Mouse (Mus musculus): ENCODE data around the gene Fam169b. TPM values are rescaled to one million over a fixed set of nuclear protein-coding genes. Genes with fewer than 3 reads are reported as not detected.

The Fam169b gene
- polyA plus RNA-seq, 1 experiment from 2014 or later = 1.2 TPM

- no peak for DNase-seq (ENCODE audit: low spot score)
- no peak overlapping the region for H3K27ac ChIP-seq
- 88% methylated on average over 16 of the region's 16 CpGs for WGBS
- peaks cover 32% of the 10 kb centered on the region for H3K4me1 ChIP-seq
- no peak overlapping the region for H3K4me3 ChIP-seq
- no peaks in the 10 kb centered on the region for H3K36me3 ChIP-seq
- no peaks in the 10 kb centered on the region for H3K27me3 ChIP-seq (ENCODE audit: low read depth, poor library complexity, severe bottlenecking)
- no peaks in the 10 kb centered on the region for H3K9me3 ChIP-seq (replicated peaks)
These were observed 44.6 kb downstream of the Fam169b start for GRCm38 (mm10) chr7:68318006-68318788.

- Histone ChIP-seq H3K9me3 (replicated peaks) (no peaks in the 10 kb centered on the region), H3K4me3 (no peak overlapping the region), H3K36me3 (no peaks in the 10 kb centered on the region), H3K27ac (no peak overlapping the region), H3K27me3 (ENCODE audit: low read depth, poor library complexity, severe bottlenecking) (no peaks in the 10 kb centered on the region), H3K4me1 (peaks cover 24% of the 10 kb centered on the region)
- WGBS = 70% methylated on average over 6 of the region's 6 CpGs
- no peak for DNase-seq (ENCODE audit: low spot score)
These were observed 45.3 kb downstream of the Fam169b start for GRCm38 (mm10) chr7:68318979-68319378.

GRCm38 (mm10) chr7:68320078-68320810, 46.6 kb downstream of the Fam169b start:
- H3K4me3 ChIP-seq = no peak overlapping the region
- no peaks in the 10 kb centered on the region for H3K27me3 ChIP-seq (ENCODE audit: low read depth, poor library complexity, severe bottlenecking)
- no peaks in the 10 kb centered on the region for H3K36me3 ChIP-seq
- no peak for DNase-seq (ENCODE audit: low spot score)
- peaks cover 16% of the 10 kb centered on the region; the same call in 1 of the 2 replicates for H3K4me1 ChIP-seq
- H3K9me3 ChIP-seq (replicated peaks) = no peaks in the 10 kb centered on the region
- 74% methylated on average over 14 of the region's 14 CpGs for WGBS
- no peak overlapping the region for H3K27ac ChIP-seq

- H3K27me3 ChIP-seq (ENCODE audit: low read depth, poor library complexity, severe bottlenecking) = no peaks in the 10 kb centered on the region
- WGBS = 71% methylated on average over 6 of the region's 6 CpGs
- peaks cover 19% of the 10 kb centered on the region; the same call in 1 of the 2 replicates for H3K4me1 ChIP-seq
- no peaks in the 10 kb centered on the region for H3K36me3 ChIP-seq
- H3K9me3 ChIP-seq (replicated peaks) = no peaks in the 10 kb centered on the region
- no peak overlapping the region for H3K4me3 ChIP-seq
- DNase-seq (ENCODE audit: low spot score) = no peak
- H3K27ac ChIP-seq = no peak overlapping the region
These were observed 49.4 kb downstream of the Fam169b start for GRCm38 (mm10) chr7:68323051-68323450.

- no peak overlapping the region for H3K27ac ChIP-seq
- H3K36me3 ChIP-seq = no peaks in the 10 kb centered on the region
- H3K4me3 ChIP-seq = no peak overlapping the region
- WGBS = 80% methylated on average over 7 of the region's 7 CpGs
- no peak for DNase-seq (ENCODE audit: low spot score)
- H3K9me3 ChIP-seq (replicated peaks) = no peaks in the 10 kb centered on the region
- peaks cover 4% of the 10 kb centered on the region; the same call in 1 of the 2 replicates for H3K4me1 ChIP-seq
- H3K27me3 ChIP-seq (ENCODE audit: low read depth, poor library complexity, severe bottlenecking) = no peaks in the 10 kb centered on the region
These were observed 52.6 kb downstream of the Fam169b start for GRCm38 (mm10) chr7:68326190-68326722.

GRCm38 (mm10) chr7:68329000-68329399, 55.4 kb downstream of the Fam169b start:
- Histone ChIP-seq H3K27ac (no peak overlapping the region), H3K36me3 (no peaks in the 10 kb centered on the region), H3K27me3 (ENCODE audit: low read depth, poor library complexity, severe bottlenecking) (no peaks in the 10 kb centered on the region), H3K4me1 (peaks cover 4% of the 10 kb centered on the region; the same call in 1 of the 2 replicates), H3K4me3 (no peak overlapping the region), H3K9me3 (replicated peaks) (no peaks in the 10 kb centered on the region)
- DNase-seq (ENCODE audit: low spot score) = no peak
- 89% methylated on average over 9 of the region's 9 CpGs for WGBS

GRCm38 (mm10) chr7:68332799-68333198, 59.2 kb downstream of the Fam169b start:
- Histone ChIP-seq H3K4me3 (no peak overlapping the region), H3K4me1 (no peaks in the 10 kb centered on the region), H3K27me3 (ENCODE audit: low read depth, poor library complexity, severe bottlenecking) (no peaks in the 10 kb centered on the region), H3K9me3 (replicated peaks) (no peaks in the 10 kb centered on the region), H3K36me3 (no peaks in the 10 kb centered on the region), H3K27ac (no peak overlapping the region)
- whole genome bisulfite sequencing = 95% methylated on average over 6 of the region's 6 CpGs
- DNase-seq (ENCODE audit: low spot score) = no peak

- no peak for DNase-seq (ENCODE audit: low spot score)
- Histone ChIP-seq H3K4me1 (no peaks in the 10 kb centered on the region), H3K27ac (no peak overlapping the region), H3K27me3 (ENCODE audit: low read depth, poor library complexity, severe bottlenecking) (no peaks in the 10 kb centered on the region), H3K9me3 (replicated peaks) (no peaks in the 10 kb centered on the region), H3K4me3 (no peak overlapping the region), H3K36me3 (no peaks in the 10 kb centered on the region)
- 86% methylated on average over 8 of the region's 8 CpGs for WGBS
These were observed 63.6 kb downstream of the Fam169b start for GRCm38 (mm10) chr7:68337080-68337781.

- no peaks in the 10 kb centered on the region for H3K4me1 ChIP-seq
- no peaks in the 10 kb centered on the region for H3K9me3 ChIP-seq (replicated peaks)
- H3K4me3 ChIP-seq = no peak overlapping the region
- no peak for DNase-seq (ENCODE audit: low spot score)
- no peaks in the 10 kb centered on the region for H3K27me3 ChIP-seq (ENCODE audit: low read depth, poor library complexity, severe bottlenecking)
- H3K27ac ChIP-seq = no peak overlapping the region
- 93% methylated on average over 6 of the region's 6 CpGs for WGBS
- H3K36me3 ChIP-seq = no peaks in the 10 kb centered on the region
These were observed 65.0 kb downstream of the Fam169b start for GRCm38 (mm10) chr7:68338680-68339079.

GRCm38 (mm10) chr7:68344561-68344960, 70.9 kb downstream of the Fam169b start:
- H3K9me3 ChIP-seq (replicated peaks) = no peaks in the 10 kb centered on the region
- no peaks in the 10 kb centered on the region for H3K36me3 ChIP-seq
- 0 out of 2 replicates have a peak, but pooled peaks cover 4% of the 10 kb centered on the region for H3K4me1 ChIP-seq
- no peak for DNase-seq (ENCODE audit: low spot score)
- no peaks in the 10 kb centered on the region for H3K27me3 ChIP-seq (ENCODE audit: low read depth, poor library complexity, severe bottlenecking)
- WGBS = 51% methylated on average over 5 of the region's 5 CpGs
- H3K27ac ChIP-seq = no peak overlapping the region
- no peak overlapping the region for H3K4me3 ChIP-seq

- WGBS = 90% methylated on average over 10 of the region's 10 CpGs
- Histone ChIP-seq H3K27ac (no peak overlapping the region), H3K27me3 (ENCODE audit: low read depth, poor library complexity, severe bottlenecking) (no peaks in the 10 kb centered on the region), H3K36me3 (no peaks in the 10 kb centered on the region), H3K4me3 (no peak overlapping the region), H3K9me3 (replicated peaks) (no peaks in the 10 kb centered on the region), H3K4me1 (0 out of 2 replicates have a peak, but pooled peaks cover 4% of the 10 kb centered on the region)
- no peak for DNase-seq (ENCODE audit: low spot score)
These were observed 72.3 kb downstream of the Fam169b start for GRCm38 (mm10) chr7:68345963-68346362.

GRCm38 (mm10) chr7:68355325-68356076, 81.9 kb downstream of the Fam169b start:
- peak overlapping the region; percentile 66 for H3K27ac ChIP-seq
- WGBS = 55% methylated on average over 11 of the region's 11 CpGs
- DNase-seq (ENCODE audit: low spot score) = peak; percentile 44

More at GRCm38 (mm10) chr7:68355325-68356076, 81.9 kb downstream of the Fam169b start:
- H3K4me1 ChIP-seq = peaks cover 39% of the 10 kb centered on the region
- no peaks in the 10 kb centered on the region for H3K36me3 ChIP-seq
- H3K4me3 ChIP-seq = no peak overlapping the region
- peaks cover 12% of the 10 kb centered on the region for H3K27me3 ChIP-seq (ENCODE audit: low read depth, poor library complexity, severe bottlenecking)
- H3K9me3 ChIP-seq (replicated peaks) = no peaks in the 10 kb centered on the region

All from limb, embryonic 10.5 days (tissue).